Mouse (Mus musculus): ENCODE results near the gene Ep300. TPM values are rescaled to one million over a fixed set of nuclear protein-coding genes. Genes with fewer than 3 reads are reported as not detected.
"Not testable (repeated sequence)": the region's sequence is repeated elsewhere in the genome, so short reads cannot be mapped to it uniquely, and the experiment has no call there.

Ep300 gene
- total RNA-seq, 2 experiments from 2014 or later: 35.4 to 51.9 TPM

DNA sequence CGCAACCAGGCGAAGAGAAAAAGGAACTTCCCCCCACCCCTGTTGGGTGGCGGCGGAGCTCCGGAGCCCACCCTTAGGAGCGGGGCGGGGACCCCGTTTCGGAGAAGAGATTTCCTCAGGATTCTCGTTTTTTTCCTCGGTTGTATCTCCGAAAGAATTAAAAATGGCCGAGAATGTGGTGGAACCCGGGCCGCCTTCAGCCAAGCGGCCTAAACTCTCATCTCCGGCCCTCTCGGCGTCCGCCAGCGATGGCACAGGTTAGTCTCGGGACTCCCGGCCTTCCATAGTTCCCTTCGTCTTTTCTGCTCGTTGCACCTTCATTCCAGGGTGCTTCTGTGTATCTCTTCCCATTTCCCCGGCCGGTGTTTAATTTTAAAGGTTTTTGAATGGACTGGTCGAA is 1.3 kb downstream of the Ep300 start:
- no peak for DNase-seq (ENCODE audit: low spot score)
- intact Hi-C loops (cut with DNase I): loop anchor here (5.0 kb wide), 1 partner anchor 184 kb away; the partner anchor contains the start of genes St13 and Xpnpep3

- DNase-seq (ENCODE audit: low spot score): no peak
- intact Hi-C loops (cut with DNase I): loop anchor here (5.0 kb wide), 1 partner anchor 185 kb away; the partner anchor contains the start of genes St13 and Xpnpep3
Observed at GRCm38 (mm10) chr15:81587686-81588085, 2.5 kb downstream of the Ep300 start.

- intact Hi-C loops (cut with DNase I): no loop called here
- no peak for DNase-seq (ENCODE audit: low spot score)
Observed at GRCm38 (mm10) chr15:81594146-81594696, 9.1 kb downstream of the Ep300 start.

DNA sequence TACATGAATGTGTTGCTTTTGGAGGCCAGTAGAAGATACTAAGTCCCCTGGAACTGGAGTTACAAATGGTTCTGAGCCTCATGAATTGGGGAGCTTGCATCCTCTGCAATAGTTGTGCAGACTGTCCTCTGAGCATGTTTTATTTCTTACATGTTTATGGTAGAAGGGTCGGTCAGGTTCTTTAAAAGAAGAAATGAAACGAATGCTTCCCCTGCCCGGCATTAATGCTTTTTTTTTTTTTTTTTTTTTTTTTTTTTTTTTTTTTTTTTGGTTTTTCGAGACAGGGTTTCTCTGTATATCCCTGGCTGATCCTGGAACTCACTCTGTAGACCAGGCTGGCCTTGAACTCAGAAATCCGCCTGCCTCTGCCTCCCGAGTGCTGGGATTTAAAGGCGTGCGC is 13.6 kb downstream of the Ep300 start:
- intact Hi-C loops (cut with DNase I); DNase-seq (ENCODE audit: low spot score): not testable (repeated sequence)

DNA sequence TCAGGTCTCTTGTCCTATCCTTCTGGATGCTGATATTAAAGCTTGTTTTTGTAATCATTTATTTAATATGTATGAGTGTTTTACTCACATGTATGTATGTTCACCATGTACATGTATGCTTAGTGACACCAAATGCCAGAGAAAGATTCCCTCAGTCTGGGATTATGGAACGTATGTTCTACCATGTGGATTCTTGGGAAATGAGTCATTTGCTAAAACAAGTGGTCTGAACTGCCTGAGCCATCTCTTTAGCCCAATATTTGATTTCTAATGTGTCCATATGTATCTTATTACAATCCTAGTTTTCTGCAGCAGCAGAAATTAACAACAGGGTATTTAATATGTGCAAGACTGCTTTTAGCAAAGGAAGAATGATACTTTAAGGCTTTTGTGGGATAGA is 20.1 kb downstream of the Ep300 start:
- no peak for DNase-seq (ENCODE audit: low spot score)
- intact Hi-C loops (cut with DNase I): loop anchor here (2.0 kb wide), 1 partner anchor 156 kb away; no protein-coding TSS in a partner anchor

DNA sequence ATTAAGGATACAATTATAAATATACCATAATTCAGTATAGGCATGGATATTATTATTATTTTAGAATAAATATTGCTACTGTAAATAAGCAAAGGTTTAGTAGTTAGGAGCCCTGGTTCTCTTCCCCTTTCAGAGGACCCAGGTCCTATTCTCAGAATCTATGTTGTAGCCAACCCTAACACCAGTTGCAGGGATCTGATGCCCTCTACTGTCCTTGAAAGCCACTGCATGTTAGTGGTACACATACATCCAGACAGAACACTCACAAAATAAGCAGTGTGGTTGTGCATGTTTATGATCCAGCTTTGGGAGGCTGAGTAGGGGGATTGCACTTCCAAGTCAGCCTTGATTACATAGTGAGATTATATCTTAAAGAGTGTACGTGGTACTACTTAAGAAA is 21.5 kb downstream of the Ep300 start:
- DNase-seq (ENCODE audit: low spot score): no peak
- intact Hi-C loops (cut with DNase I): no loop called here

DNA sequence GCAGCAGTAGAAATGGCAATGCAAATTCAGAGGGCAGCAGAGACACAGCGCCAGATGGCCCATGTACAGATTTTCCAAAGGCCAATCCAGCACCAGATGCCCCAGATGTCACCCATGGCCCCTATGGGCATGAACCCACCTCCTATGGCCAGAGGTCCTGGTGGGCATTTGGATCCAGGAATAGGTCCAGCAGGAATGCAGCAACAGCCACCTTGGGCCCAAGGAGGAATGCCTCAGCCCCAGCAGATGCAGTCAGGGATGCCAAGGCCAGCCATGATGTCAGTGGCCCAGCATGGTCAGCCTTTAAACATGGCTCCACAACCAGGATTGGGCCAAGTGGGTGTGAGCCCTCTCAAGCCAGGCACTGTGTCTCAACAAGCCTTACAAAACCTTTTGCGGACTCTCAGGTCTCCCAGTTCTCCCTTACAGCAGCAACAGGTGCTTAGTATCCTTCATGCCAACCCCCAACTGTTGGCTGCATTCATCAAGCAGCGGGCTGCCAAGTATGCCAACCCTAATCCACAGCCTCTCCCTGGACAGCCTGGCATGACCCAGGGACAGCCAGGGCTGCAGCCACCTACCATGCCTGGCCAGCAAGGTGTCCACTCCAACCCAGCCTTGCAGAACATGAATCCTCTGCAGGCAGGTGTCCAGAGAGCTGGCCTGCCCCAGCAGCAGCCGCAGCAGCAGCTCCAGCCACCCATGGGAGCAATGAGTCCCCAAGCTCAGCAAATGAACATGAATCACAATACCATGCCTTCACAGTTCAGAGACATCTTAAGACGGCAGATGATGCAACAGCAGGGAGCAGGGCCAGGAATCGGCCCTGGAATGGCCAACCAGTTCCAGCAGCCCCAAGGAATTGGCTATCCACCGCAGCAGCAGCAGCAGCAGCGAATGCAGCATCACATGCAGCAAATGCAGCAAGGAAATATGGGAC is 64.6 kb downstream of the Ep300 start:
- intact Hi-C loops (cut with DNase I): loop anchor here (5.0 kb wide), 1 partner anchor 37 kb away; no protein-coding TSS in a partner anchor
- DNase-seq (ENCODE audit: low spot score): peak; percentile 14

DNA sequence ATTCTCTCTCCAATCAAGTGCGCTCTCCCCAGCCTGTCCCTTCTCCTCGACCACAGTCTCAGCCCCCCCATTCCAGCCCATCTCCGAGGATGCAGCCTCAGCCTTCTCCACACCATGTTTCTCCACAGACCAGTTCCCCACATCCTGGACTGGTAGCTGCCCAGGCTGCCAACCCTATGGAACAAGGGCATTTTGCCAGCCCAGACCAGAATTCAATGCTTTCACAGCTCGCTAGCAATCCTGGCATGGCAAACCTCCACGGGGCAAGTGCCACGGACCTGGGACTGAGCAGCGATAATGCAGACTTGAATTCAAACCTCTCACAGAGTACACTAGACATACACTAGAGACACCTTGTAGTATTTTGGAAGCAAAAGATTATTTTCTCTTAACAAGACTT is 65.5 kb downstream of the Ep300 start:
- intact Hi-C loops (cut with DNase I): no loop called here
- DNase-seq (ENCODE audit: low spot score): no peak

GRCm38 (mm10) chr15:81661701-81662100 is 76.5 kb downstream of the Ep300 start:
- intact Hi-C loops (cut with DNase I): no loop called here
- no peak for DNase-seq (ENCODE audit: low spot score)

DNA sequence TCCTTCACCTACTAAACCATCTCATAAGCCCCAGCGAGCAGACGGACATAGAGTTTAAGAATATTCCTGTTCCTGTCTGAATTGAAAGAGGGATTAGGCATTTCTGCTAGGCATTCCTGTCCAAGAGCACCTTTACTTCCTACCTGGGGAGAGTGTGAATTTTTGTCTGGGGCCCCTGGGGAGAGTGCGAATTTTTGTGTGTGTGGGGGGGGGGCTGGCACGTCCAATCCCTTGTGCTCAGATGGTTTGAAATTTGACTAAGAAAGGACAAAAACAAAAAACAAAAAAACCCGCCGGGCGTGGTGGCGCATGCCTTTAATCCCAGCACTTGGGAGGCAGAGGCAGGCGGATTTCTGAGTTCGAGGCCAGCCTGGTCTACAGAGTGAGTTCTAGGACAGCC is 78.1 kb downstream of the Ep300 start:
- intact Hi-C loops (cut with DNase I): no loop called here
- no peak for DNase-seq (ENCODE audit: low spot score)

DNA sequence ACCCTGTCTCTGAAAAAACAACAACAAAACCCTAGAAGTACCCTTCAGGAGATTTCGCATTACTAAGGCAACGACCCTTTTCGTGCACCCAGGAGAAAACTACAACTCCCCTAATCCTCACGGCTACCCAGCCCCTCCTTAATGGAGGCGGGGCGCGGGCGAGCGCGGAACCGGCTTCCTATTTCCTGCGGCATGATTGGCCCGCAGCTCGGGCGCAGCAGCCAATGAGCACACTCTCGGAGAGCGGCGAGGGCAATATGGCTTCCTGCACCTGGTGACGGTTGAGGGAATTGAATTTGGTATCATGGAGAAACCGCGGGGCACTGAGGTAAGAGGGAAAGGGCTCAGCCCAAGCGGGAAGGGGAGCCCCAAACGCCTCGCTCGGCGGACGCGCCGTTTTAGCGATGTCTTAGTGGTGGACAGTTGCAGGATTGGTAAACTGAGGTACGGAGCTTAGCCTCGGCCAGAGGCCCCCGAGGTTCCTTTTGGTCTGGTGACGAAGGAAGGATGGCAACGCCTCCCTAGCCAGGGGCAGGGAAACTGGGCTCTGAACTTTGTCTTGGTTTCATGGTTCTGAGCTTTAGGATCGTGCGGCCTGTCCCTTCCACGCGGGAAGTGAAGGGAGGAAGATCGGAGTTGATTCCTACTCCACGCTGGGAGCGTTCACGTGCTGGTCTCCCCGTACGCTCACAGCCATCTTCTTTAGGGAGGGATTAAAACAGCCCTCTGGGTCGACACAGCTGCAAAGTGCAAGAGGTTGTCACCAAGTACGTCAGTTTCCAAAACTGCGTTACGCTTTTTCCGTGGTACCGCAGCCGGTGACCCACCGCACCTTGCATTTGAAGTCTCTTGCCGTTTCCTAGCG is 78.8 kb downstream of the Ep300 start, which contains the start of gene L3mbtl2:
Gene L3mbtl2 (plus strand): TSS at position 193 of the 865 bp plus-strand sequence.
- DNase-seq (ENCODE audit: low spot score): peak; percentile 87
- intact Hi-C loops (cut with DNase I): no loop called here

GRCm38 (mm10) chr15:81666957-81667356 is 81.8 kb downstream of the Ep300 start:
- intact Hi-C loops (cut with DNase I): no loop called here
- no peak for DNase-seq (ENCODE audit: low spot score)

DNA sequence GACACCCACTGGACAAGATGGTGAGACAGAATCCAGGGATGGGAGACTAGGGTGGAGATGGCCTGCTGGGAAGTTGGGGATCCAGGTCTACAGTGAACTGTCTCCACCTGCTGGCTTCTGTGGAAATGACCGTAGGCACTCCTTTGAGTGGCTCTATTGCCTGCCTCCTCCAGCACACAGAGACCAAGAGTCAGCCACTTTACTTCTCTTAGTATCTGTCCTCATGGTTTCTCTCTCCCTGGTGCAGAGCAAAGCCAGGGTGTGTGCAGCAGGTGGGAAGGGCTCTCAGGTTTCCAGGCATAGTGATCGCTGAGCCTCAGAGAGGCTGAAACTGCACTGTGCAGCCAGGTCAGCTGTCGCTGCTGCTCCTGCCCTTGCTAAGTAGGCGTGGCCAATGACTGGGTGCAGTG is 85.1 kb downstream of the Ep300 start:
- intact Hi-C loops (cut with DNase I): loop anchor here (2.0 kb wide), 1 partner anchor 221 kb away; no protein-coding TSS in a partner anchor
- no peak for DNase-seq (ENCODE audit: low spot score)

GRCm38 (mm10) chr15:81676637-81677036 is 91.5 kb downstream of the Ep300 start:
- no peak for DNase-seq (ENCODE audit: low spot score)
- intact Hi-C loops (cut with DNase I): no loop called here

DNA sequence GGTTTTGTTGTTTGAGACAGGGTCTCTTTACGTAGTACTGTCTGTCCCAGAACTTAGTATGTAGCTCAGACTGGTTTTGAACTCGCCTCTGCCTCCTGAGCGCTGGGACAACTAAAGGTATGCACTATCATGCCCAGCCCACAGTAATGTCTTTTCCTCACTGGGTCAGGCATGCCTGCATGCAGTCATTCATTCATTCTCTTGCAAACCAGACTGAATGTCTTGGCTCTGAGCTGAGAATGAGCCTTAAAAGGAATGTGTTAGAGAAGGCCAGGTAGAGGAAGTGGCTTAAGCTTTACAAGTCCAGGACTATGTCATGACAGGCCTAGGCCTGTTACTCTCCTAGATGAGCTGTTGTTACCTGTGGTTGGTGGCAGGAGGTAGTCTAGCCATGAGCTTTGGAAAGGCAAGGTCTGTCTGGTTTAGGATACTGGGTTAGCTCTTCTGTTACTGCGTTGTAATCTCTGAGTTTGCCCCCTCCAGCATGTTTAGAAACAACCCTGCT is 95.2 kb downstream of the Ep300 start:
- no peak for DNase-seq (ENCODE audit: low spot score)
- intact Hi-C loops (cut with DNase I): no loop called here

DNA sequence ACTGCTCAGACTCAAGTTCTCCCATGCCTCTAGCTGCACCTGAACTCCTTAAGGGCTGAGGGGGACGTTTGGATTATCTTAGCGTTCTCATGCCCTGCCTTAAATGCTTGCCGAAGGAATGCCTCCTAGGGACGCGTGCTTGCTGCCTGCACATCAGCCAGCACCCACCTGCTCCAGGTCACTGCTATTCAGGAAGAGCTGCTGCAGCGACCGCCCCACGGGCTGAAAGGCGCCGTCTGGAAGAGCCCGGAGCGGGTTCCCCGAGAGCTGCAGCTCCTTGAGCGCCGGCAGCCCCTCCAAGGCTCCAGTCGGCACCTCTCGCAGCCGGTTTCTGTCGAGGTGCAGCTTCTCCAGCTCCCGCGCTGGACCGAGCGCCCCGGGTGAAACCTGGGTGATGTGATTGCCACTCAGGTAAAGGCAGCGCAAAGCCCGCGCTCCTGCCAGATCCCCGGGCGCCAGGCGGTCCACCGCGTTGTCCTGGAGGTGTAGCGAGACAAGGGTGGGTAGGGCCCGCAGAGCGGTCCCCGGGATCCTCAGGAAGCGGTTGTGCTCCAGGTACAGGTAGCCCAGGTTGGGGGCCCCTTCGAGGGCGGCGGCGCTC is 108.3 kb downstream of the Ep300 start:
- intact Hi-C loops (cut with DNase I): no loop called here
- no peak for DNase-seq (ENCODE audit: low spot score)

GRCm38 (mm10) chr15:81693967-81694881 is 109.1 kb downstream of the Ep300 start:
- DNase-seq (ENCODE audit: low spot score): peak; percentile 69
- intact Hi-C loops (cut with DNase I): no loop called here

DNA sequence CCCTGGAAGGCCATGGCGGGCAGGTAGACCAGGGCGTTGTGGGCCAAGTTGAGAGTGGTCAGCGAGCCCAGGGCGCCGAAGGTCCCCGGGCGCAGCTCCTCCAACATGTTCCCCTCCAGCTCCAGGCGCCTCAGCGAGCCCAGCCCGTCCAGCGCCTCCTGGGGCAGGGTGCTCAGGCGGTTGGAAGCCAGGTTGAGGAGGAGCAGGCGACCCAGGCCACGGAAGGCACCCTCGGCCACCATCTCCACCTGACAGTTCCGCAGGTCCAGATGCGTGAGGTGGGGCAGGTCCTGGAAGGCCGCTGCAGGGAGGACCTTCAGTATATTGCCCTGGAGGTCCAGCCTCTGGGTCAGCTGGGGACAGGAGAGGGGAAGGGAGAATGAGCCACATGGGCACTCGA is 109.7 kb downstream of the Ep300 start:
- no peak for DNase-seq (ENCODE audit: low spot score)
- intact Hi-C loops (cut with DNase I): no loop called here
